9 mouse cellular contexts compared by ENCODE assay signal in the genomic region with DNA sequence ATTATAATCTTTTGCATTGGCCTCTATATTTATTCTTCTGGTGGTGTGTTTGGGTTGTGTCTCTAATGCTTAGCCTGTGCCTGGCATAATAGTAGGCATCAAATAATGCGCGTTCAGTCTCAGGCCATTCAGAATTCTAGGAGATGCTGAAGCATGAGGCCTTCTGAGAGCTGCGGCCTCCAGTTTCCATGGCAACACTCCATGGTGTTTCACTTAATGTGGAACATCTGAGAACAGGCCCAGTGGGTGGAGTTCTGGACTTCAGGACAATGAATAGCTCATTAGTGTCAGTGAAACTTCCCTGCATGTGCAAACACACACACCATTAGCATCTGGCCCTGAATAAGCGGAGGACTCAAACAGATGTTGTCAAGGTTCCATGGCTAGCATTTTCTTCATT.
DNase-seq lines count a peak whose midpoint lies in the region; ATAC-seq lines count a peak whose summit lies in the region.
"Had no signal": no experiment of that assay in that cellular context is flagged by ENCODE, and none has a peak within 500 bp of the region (broad histone marks: within the 10 kb centered on the region; RNA-seq: fewer than 3 reads in every experiment).

No protein-coding gene starts in this region.

- H3K27ac ChIP-seq in neural tube, embryonic 12.5 days = no peak overlapping the region
- no peak overlapping the region for H3K27ac ChIP-seq in intestine, embryonic 16.5 days (ENCODE audit: low read length)

- H3K9me3 ChIP-seq in neural tube, embryonic 12.5 days = no peaks in the 10 kb centered on the region
- H3K9me3 ChIP-seq in intestine, embryonic 16.5 days (ENCODE audit: control insufficient read depth, low read length) = no peaks in the 10 kb centered on the region

- WGBS in neural tube, embryonic 12.5 days = 12% methylated on average over 4 of the region's 4 CpGs
- 66% methylated on average over 4 of the region's 4 CpGs for WGBS in intestine, embryonic 16.5 days

- no peak overlapping the region for H3K4me3 ChIP-seq in neural tube, embryonic 12.5 days
- H3K4me3 ChIP-seq in intestine, embryonic 16.5 days (ENCODE audit: low read length) = no peak overlapping the region

- H3K4me2 ChIP-seq in neural tube, embryonic 12.5 days (replicated peaks) = no peak overlapping the region
- H3K4me2 ChIP-seq in intestine, embryonic 16.5 days (ENCODE audit: low read depth, low read length) = no peak overlapping the region

- H3K9ac ChIP-seq in neural tube, embryonic 12.5 days = no peak overlapping the region
- no peak overlapping the region for H3K9ac ChIP-seq in intestine, embryonic 16.5 days (ENCODE audit: low read depth, low read length)

- peaks cover 15% of the 10 kb centered on the region for H3K27me3 ChIP-seq in neural tube, embryonic 12.5 days (replicated peaks)
- H3K27me3 ChIP-seq in intestine, embryonic 16.5 days (replicated peaks; ENCODE audit: control insufficient read depth, insufficient read depth, low read length) = no peaks in the 10 kb centered on the region
- H3K27me3 ChIP-seq: CH12.LX had no signal

- H3K4me1 ChIP-seq in neural tube, embryonic 12.5 days = peaks cover 6% of the 10 kb centered on the region; the same call in 1 of the 2 replicates
- no peaks in the 10 kb centered on the region for H3K4me1 ChIP-seq in intestine, embryonic 16.5 days (ENCODE audit: control insufficient read depth, insufficient read depth, low read length)

- peak; percentile 37 for DNase-seq in layer of hippocampus, adult 11-12 months (ENCODE audit: low spot score)
- DNase-seq in layer of hippocampus, postnatal 25 days (ENCODE audit: extremely low spot score in 1 of 2, low spot score in 1 of 2) = no peak
- peak; percentile 22 to 23 for DNase-seq in frontal cortex, postnatal 14 days (ENCODE audit: low spot score in 2 of 2)
- DNase-seq in layer of hippocampus, postnatal 36 days = peak; percentile 6 to 16
- DNase-seq in kidney, adult 8-10 months = no peak
- no peak for DNase-seq in c-Kit-positive CD71-positive TER-119-positive erythroid progenitor cells, embryonic 14.5 days (ENCODE audit: low spot score)

- peak; percentile 96 for ATAC-seq in neural tube, embryonic 12.5 days (ENCODE audit: low FRiP score, low read depth)
- ATAC-seq in intestine, embryonic 16.5 days = no peak

- H3K36me3 ChIP-seq in neural tube, embryonic 12.5 days = no peaks in the 10 kb centered on the region
- H3K36me3 ChIP-seq in intestine, embryonic 16.5 days (ENCODE audit: control insufficient read depth, insufficient read depth, low read length) = no peaks in the 10 kb centered on the region

Comparison
In these comparisons a context has a peak if more than half of its experiments do, and no peak if none do; other contexts are left out.
1. DNase-seq: peak in layer of hippocampus, adult 11-12 months (single experiment), frontal cortex, postnatal 14 days (2 of 2) and layer of hippocampus, postnatal 36 days (2 of 2); none in layer of hippocampus, postnatal 25 days (0 of 2), kidney, adult 8-10 months (0 of 2) and c-Kit-positive CD71-positive TER-119-positive erythroid progenitor cells, embryonic 14.5 days (single experiment).